Mouse (Mus musculus): ENCODE measurements around the gene Agbl5.

- TF ChIP-seq CTCF (IDR thresholded peaks at IDR 0.05; ENCODE audit: low read depth, low read length), result no peak
- no peak for TF ChIP-seq POLR2A (IDR thresholded peaks at IDR 0.05; ENCODE audit: borderline replicate concordance, low read depth, low read length)
Measured at GRCm38 (mm10) chr5:30949654-30950326, 61.3 kb downstream of the Agbl5 start.
